In the genomic region with DNA sequence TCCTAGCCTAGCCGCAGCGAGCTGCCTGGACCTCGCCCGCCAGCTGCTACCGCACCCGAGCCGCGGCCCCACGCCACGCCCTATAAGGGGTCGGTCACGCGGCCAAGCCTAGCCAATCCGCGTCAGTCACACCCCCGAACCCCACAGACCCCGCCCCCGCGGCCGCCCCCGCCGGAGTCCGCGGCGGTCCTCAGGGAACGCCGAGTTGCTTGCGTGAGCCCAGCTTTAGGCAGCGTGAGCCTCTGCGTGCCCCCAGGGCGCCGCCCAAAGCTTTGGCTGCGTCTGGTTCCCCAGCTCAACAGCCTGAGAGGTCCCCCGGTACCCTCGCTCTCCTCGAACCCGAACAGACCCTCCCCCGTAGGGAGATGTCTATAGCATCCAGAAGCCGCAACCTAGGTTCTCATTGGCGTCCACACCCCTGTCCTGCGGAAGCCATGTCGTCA, we compare ENCODE assay signal across 8 mouse cellular contexts. TPM values are rescaled to one million over a fixed set of nuclear protein-coding genes. Genes with fewer than 3 reads are reported as not detected.
DNase-seq lines count a peak whose midpoint lies in the region; ATAC-seq lines count a peak whose summit lies in the region.

TSS of gene Cacna1b (minus strand) at position 38 of the 443 bp plus-strand sequence.

- WGBS in hindbrain, embryonic 16.5 days = 1% methylated on average over 33 of the region's 42 CpGs
- WGBS in limb, embryonic 10.5 days = under 1% methylated on average over 41 of the region's 42 CpGs
- WGBS in midbrain, embryonic 15.5 days = under 1% methylated on average over 42 of the region's 42 CpGs
- WGBS in stomach, embryonic 15.5 days = 0% methylated on average over 42 of the region's 42 CpGs

- H3K4me2 ChIP-seq in hindbrain, embryonic 16.5 days (ENCODE audit: low read length) = peak within 1 kb of the TSS; percentile 88
- H3K4me2 ChIP-seq in midbrain, embryonic 15.5 days = peak within 1 kb of the TSS; percentile 88
- peak within 1 kb of the TSS; percentile 99 for H3K4me2 ChIP-seq in stomach, embryonic 15.5 days

- H3K9me3 ChIP-seq in hindbrain, embryonic 16.5 days (ENCODE audit: control insufficient read depth, low read length) = no peaks in the 10 kb centered on the region
- no peaks in the 10 kb centered on the region for H3K9me3 ChIP-seq in limb, embryonic 10.5 days (replicated peaks)
- H3K9me3 ChIP-seq in midbrain, embryonic 15.5 days = no peaks in the 10 kb centered on the region
- no peaks in the 10 kb centered on the region for H3K9me3 ChIP-seq in stomach, embryonic 15.5 days

- peak within 1 kb of the TSS; percentile 85 for H3K9ac ChIP-seq in hindbrain, embryonic 16.5 days (ENCODE audit: low read depth, low read length)
- H3K9ac ChIP-seq in midbrain, embryonic 15.5 days = peak within 1 kb of the TSS; percentile 71
- no peak within 1 kb of the TSS for H3K9ac ChIP-seq in stomach, embryonic 15.5 days

- H3K4me3 ChIP-seq in hindbrain, embryonic 16.5 days (ENCODE audit: low read length) = peak within 1 kb of the TSS; percentile 91
- peak within 1 kb of the TSS; percentile 69 for H3K4me3 ChIP-seq in limb, embryonic 10.5 days
- H3K4me3 ChIP-seq in midbrain, embryonic 15.5 days = peak within 1 kb of the TSS; percentile 69
- H3K4me3 ChIP-seq in stomach, embryonic 15.5 days (replicated peaks) = peak within 1 kb of the TSS; percentile 53

- DNase-seq in gastrocnemius, adult 18-20 months (ENCODE audit: low spot score) = peak; percentile 2
- DNase-seq in gastrocnemius, adult 8-10 months (ENCODE audit: low spot score in 2 of 2) = no peak
- peak; percentile 90 for DNase-seq in cerebellum, adult 9-10 months
- DNase-seq in frontal cortex, adult 2 months (ENCODE audit: extremely low spot score in 1 of 2, low spot score in 1 of 2) = peak; percentile 83 to 95
- peak; percentile 87 for DNase-seq in limb, embryonic 10.5 days (ENCODE audit: low spot score)

- H3K36me3 ChIP-seq in hindbrain, embryonic 16.5 days (ENCODE audit: control insufficient read depth, insufficient read depth, low read length) = no peaks in the 10 kb centered on the region
- H3K36me3 ChIP-seq in limb, embryonic 10.5 days = no peaks in the 10 kb centered on the region
- H3K36me3 ChIP-seq in midbrain, embryonic 15.5 days (replicated peaks) = no peaks in the 10 kb centered on the region; the same call in 1 of the 2 replicates
- no peaks in the 10 kb centered on the region for H3K36me3 ChIP-seq in stomach, embryonic 15.5 days

- peak; percentile 89 for ATAC-seq in hindbrain, embryonic 16.5 days
- ATAC-seq in midbrain, embryonic 15.5 days (replicated peaks) = peak; percentile 93
- ATAC-seq in stomach, embryonic 15.5 days (ENCODE audit: insufficient read depth, low FRiP score, low read depth) = peak; percentile 84

- H3K4me1 ChIP-seq in hindbrain, embryonic 16.5 days (ENCODE audit: control insufficient read depth, insufficient read depth, low read depth, low read length) = peaks cover 19% of the 10 kb centered on the region
- peaks cover 18% of the 10 kb centered on the region for H3K4me1 ChIP-seq in limb, embryonic 10.5 days
- peaks cover 23% of the 10 kb centered on the region for H3K4me1 ChIP-seq in midbrain, embryonic 15.5 days
- H3K4me1 ChIP-seq in stomach, embryonic 15.5 days = peaks cover 19% of the 10 kb centered on the region

- no peaks in the 10 kb centered on the region; the same call in 1 of the 2 replicates for H3K27me3 ChIP-seq in hindbrain, embryonic 16.5 days (replicated peaks; ENCODE audit: control insufficient read depth, insufficient read depth, low read length)
- peaks cover 43% of the 10 kb centered on the region for H3K27me3 ChIP-seq in limb, embryonic 10.5 days (ENCODE audit: low read depth, poor library complexity, severe bottlenecking)
- H3K27me3 ChIP-seq in midbrain, embryonic 15.5 days (replicated peaks) = no peaks in the 10 kb centered on the region
- peaks cover 32% of the 10 kb centered on the region for H3K27me3 ChIP-seq in stomach, embryonic 15.5 days (replicated peaks)

- peak within 1 kb of the TSS; percentile 89 for H3K27ac ChIP-seq in hindbrain, embryonic 16.5 days (ENCODE audit: low read depth, low read length)
- H3K27ac ChIP-seq in limb, embryonic 10.5 days = no peak within 1 kb of the TSS
- peak within 1 kb of the TSS; percentile 79 for H3K27ac ChIP-seq in midbrain, embryonic 15.5 days
- H3K27ac ChIP-seq in stomach, embryonic 15.5 days = no peak within 1 kb of the TSS

RNA-seq across cellular contexts. Expression of gene Cacna1b, which starts in this region (rescaled TPM):
- total RNA-seq in gastrocnemius, adult 18-20 months (2021) = not detected
- total RNA-seq in gastrocnemius, adult 8-10 months (2022) = not detected
- polyA plus RNA-seq in frontal cortex, adult 2 months (2012; rRNA removed) = 60.8 and 70.7 TPM in 2 replicates
- polyA plus RNA-seq in hindbrain, embryonic 16.5 days (2015; fragmentation: Nextera tagmentation; extraction: Ambion mirVana) = 15.9 and 16.6 TPM in 2 replicates
- polyA plus RNA-seq in limb, embryonic 10.5 days (2016; fragmentation: Nextera tagmentation; extraction: Ambion mirVana) = 1.7 and 2.2 TPM in 2 replicates
- polyA plus RNA-seq in midbrain, embryonic 15.5 days (2015; fragmentation: Nextera tagmentation; extraction: Ambion mirVana) = 17.0 and 18.4 TPM in 2 replicates
- polyA plus RNA-seq in stomach, embryonic 15.5 days (2015; fragmentation: Nextera tagmentation; extraction: Ambion mirVana) = 1.1 and 1.2 TPM in 2 replicates

Comparison
In these comparisons a context has a peak if more than half of its experiments do, and no peak if none do; other contexts are left out.
1. Peak in DNase-seq in gastrocnemius, adult 18-20 months; RNA of the gene not detected or under 1 TPM.
2. DNase-seq: peak in cerebellum, adult 9-10 months (single experiment), frontal cortex, adult 2 months (2 of 2) and limb, embryonic 10.5 days (single experiment); none in gastrocnemius, adult 8-10 months (0 of 2).
3. H3K27ac ChIP-seq: peak in hindbrain, embryonic 16.5 days (single experiment) and midbrain, embryonic 15.5 days (single experiment); none in limb, embryonic 10.5 days (single experiment) and stomach, embryonic 15.5 days (single experiment).
4. Peak in every context shown above with its lines, with median percentiles within 50 percentile points of each other: ATAC-seq, H3K4me2 ChIP-seq and H3K4me3 ChIP-seq.